Mouse (Mus musculus) left cerebral cortex, adult 11 months (tissue): ENCODE measurements at regions not wholly inside any gene's neighbourhood (a gene's known extent, or its start where the extent isn't known, plus 50 kb on each side); places are given as distances from the start of the nearest gene placed in this dataset.

Experiments used
- DNase-seq: peaks from one replicate; pipeline ENCODE4 v3.0.0; 2022; ENCODE audit warnings: low spot score

DNA sequence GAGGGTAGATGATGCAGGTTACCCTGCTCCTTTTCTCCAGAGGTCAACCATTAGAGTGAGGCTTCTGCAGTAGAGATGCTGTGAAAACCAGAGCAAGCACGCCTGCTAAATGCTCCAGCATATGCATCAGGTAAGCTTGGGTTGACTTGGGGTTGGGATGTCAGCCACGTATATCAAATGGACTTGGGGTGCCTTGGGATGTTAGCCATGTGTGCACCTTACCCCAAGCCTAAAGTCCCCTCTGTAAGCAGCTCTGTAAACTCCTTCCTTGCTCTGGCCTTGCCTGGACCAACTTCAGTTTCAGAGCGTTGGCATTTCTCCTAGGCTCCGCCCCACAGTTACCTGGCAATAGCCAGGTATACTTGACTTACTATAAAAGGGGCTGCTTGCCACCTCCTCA is 155.3 kb upstream of the Tmtc1 start:
- DNase-seq: no peak

DNA sequence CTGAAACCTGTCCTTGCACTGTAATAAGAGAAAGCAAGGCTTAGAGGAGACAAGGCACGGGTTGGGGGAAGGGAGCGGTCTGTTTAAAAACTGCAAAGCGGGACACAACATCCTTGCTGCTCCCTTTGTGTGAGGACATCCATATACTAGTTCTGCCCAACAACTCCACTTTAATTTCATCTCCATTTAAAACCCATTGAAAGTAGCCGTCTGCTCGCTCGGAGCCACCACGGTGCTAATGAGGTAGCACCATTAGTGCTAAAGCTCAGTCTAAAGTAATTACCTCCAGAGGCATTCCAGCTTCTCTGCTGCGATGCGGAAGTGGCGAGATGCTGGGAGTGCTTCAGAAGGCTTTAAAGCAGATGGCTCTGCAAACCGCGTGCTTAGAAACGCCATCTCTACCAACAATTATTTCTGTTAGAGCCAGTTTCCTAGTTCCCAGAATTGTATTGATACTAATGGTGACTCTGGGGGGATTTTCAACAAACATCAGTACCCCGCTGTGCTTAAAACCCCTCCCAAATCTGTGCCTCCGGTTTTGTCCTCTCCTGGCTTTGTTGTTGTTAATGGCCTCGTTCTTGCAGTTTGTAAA is 154.7 kb upstream of the Tmtc1 start:
- DNase-seq: no peak

DNA sequence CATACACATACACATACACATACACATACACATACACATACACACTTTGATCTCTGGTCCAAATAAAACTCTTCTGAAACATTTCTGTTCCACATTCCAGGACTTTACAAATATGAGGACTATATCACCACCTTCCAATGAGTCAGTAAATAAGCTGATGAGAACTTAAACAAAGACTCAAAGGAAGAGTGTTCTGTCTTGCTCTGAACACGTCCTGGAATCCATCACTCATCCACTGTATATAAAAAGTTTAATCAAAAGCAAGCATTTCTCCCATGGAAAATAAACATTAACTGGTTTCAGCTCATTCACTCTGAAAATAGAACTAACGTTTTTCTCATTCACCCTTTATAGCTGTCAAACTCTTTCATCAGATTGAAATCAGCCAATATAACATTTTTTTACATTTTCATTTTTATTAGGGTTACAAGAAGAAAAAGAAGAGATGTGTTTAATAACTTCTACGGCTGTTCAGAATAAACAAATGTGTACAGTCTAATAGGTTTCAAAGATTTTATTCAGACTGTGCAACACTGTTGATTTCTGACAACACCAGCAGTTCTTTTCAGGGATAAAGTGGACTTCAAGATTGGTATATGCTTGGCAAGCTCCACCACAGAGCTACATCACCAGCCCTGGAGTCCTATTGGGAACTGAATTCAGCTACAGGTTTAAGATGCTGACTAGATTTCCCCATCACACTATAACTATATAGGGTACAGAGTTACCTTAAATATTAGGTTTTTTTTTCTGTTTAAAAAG is 151.0 kb upstream of the Tmtc1 start:
- no peak for DNase-seq

- no peak for DNase-seq
These were observed 144.8 kb upstream of the Tmtc1 start for GRCm38 (mm10) chr6:148588971-148589370.

DNA sequence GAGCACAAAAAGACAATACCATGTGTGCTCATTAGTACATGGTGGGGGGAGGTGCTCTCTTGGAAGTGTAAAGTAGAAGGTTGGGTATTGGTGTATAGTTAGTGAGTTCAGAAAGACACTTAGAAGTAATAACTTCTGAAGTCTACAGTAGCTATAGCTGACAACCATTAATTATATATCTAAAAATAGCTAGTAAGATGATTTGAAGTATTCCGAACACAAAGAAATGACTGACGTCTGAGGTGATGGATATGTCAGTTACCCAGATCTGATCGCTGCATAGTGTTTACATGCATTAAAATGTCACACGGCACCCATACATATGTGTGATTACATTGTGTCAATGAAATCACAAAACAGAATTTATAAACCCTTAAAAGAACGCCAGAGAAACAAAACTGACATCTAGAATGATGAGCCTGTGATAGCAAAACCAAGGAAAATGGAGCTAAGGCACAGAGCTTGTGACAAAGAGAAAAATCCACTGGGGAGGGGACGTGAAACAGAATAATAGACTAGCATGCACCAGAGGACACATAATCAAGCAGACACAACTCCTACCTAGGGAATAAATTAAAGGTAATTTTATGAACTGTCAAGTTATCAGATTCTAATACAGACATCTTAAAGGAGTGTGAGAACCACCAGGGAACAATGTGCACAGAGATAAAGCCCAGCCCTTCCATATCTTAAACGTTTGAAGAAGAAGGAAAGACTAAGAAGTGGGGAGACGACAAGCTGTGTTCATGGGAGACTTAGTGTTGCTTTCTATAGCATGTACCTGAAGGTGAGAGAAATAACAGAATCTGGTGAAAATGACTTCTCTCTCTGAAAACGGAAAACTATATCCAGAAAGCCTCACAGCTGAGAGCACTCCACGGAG is 142.5 kb upstream of the Tmtc1 start:
- DNase-seq: no peak

DNA sequence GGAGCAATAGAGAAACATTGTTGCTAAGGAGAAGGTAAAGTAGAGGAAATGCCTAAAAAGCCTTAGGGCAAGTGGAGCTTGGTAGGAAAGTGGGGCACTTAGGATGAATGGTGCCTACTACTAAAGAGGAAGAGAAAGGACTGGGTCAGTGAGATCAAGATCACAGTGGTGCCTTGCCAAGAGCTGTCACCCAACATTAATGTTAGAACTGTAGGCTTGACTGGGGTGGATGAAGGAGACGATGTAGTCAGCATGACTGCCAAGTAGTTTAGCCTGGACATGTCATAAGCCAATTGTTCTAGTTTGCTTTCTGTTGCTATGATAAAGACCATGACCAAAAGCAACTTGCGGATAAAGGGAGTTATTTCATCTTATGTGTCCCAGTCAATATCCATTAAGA is 139.9 kb upstream of the Tmtc1 start:
- DNase-seq: no peak

DNA sequence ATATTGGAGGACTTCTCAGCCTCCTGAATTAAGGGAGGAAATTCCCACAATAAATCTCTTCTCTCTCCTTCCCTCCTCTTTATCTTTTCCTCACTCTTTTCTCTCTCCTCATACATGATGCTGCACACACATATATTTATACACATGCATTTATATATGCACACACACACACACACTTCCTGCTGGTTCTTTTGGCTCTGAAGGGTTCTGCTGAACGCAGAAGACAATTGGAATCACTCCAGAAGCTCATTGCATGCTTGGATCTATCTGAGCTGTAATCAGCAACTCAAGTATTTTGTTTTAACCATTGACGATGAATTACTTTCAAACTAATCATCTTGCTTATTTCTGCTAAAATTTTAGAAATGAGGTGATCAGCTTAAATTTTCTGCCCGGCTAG is 134.1 kb upstream of the Tmtc1 start:
- no peak for DNase-seq

DNA sequence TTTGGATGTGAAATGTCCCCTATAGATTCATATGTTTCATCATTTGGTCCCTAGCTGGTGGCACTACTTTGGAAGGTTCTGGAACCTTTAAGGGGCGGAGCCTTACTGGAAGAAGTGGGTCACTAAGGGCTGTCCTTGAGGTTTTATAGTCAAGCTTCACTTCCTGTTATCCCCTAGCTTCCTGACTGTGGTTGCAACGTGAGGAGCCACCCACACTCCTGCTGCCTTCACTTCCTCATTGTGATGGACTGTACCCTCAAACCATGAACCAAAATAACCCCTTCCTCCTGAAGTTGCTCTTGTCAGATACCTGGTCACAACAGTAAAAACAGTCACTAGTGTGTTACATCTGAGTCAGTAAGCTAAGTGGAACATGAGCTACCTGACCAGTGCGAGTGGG is 133.5 kb upstream of the Tmtc1 start:
- no peak for DNase-seq

DNA sequence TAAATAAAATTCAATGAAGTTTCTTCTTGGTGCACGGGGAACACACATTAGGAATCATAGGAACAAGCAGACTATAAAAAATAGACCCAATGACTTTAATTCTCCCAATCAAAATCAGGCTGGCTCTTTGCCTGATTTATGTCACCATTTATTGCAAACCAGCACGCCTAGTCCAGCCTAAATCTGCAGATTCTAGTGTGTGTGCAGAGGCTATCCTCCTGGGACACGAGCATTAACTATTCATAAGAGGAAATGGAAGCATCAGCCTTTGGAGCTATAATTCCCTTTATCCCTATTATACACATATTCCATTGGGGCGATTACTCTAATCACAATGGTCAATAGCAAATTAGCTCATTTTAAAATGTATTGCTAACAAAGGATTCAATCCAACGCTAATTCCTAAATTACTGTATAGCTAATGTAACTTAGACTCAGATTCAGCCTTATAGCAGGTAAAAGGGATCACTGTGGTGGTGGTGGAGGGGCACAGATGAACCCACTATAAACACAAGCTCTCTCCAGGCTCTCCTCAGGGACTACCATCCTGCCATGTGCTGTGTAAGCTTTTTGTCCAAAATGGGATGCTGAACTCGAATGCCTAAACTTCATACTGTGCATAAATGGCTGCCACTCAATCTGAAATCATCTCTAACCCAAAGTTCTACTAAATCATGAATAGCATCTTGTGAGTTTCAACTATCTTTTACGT is 130.7 kb upstream of the Tmtc1 start:
- DNase-seq: no peak

GRCm38 (mm10) chr6:148572201-148572600 is 128.0 kb upstream of the Tmtc1 start:
- DNase-seq: no peak

GRCm38 (mm10) chr6:148571651-148572050 is 127.5 kb upstream of the Tmtc1 start:
- DNase-seq: peak; percentile 35

DNA sequence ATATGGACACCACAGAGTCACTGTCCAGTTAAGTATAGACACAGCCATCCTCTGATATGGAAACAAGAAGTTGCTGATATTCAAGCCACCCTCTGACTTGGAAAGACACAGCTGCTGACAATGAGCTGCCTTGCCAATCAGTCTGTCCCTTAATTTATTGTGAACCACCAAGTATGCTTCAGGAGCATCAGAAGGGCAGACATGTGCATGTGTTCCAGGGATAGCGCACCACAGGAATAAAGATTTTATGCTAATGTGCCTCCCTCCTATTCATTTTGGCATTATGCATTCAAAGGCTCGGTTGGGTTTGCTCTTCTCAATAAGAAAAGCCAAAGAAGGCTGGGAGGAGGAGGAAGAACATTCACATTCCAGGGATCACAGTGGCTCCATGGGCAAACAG is 120.0 kb upstream of the Tmtc1 start:
- no peak for DNase-seq

GRCm38 (mm10) chr6:148562206-148562708 is 118.1 kb upstream of the Tmtc1 start:
- no peak for DNase-seq

- no peak for DNase-seq
These were observed 112.3 kb upstream of the Tmtc1 start for GRCm38 (mm10) chr6:148556484-148556871.

- peak; percentile 47 for DNase-seq
These were observed 111.7 kb upstream of the Tmtc1 start for GRCm38 (mm10) chr6:148555651-148556483.

DNA sequence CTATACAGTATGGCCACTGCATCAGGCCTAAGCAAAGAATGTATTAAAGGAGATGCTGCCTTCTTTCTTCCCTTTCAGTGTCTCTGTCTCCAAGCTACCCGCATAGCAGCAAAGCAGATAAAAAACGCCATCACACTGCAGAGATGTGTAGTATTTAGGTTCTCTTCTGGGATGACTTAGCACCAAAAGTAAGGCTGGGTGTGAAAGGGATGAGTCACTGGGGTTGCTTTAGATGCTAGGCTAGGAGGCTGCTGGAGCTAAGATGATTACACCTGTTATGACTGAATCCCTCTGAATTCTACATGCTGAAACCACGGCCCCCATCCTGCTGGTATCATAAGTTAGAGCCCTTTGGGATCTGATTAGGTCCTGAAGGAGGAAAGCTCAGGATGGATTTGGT is 110.3 kb upstream of the Tmtc1 start:
- DNase-seq: no peak

- DNase-seq: no peak
These were observed 109.4 kb upstream of the Tmtc1 start for GRCm38 (mm10) chr6:148553616-148554015.

DNA sequence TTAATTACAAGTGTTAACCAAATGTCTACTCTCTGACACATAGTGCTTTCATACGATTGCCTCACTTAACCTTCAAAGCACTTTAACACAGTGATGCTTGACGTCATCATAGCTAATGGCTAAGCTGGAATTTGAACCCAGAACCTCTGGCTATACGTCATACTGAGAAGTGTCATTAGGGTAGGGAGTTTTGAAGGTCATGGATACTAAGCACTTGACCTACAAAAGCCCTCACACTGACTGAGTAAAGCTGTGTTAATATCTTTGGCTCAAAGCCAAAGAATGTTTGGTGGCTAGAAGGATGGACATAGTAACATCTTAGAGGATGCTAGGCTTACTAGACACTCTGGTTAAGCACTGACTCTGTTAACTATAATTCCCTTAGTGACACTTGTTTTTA is 106.9 kb upstream of the Tmtc1 start:
- no peak for DNase-seq

GRCm38 (mm10) chr6:148548138-148548778 is 104.1 kb upstream of the Tmtc1 start:
- no peak for DNase-seq

GRCm38 (mm10) chr6:148543047-148543446 is 98.9 kb upstream of the Tmtc1 start:
- DNase-seq: no peak

- no peak for DNase-seq
These were observed 97.8 kb upstream of the Tmtc1 start for GRCm38 (mm10) chr6:148541981-148542380.
